Mouse (Mus musculus): Measurements from ENCODE around the gene Ccl26. TPM values are rescaled to one million over a fixed set of nuclear protein-coding genes. Genes with fewer than 3 reads are reported as not detected.

The Ccl26 gene
- total and polyA plus RNA-seq, 3 experiments: not detected

DNA sequence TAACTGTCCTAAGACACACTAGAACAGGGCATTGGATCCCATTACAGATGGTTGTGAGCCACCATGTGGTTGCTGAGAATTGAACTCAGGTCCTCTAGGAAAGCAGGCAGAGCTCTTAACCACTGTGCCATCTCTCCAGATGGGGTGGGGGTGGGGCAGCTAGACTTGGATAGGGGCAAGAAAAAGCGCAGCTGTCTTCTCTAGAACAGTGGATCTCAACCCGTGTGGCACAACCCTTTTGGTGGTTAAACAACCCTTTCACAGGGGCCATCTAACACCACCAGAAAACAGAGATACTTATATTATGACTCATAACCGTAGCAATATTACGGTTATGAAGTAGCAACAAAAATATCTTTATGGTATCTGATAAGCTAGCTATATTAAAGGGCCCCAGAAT, 24.4 kb upstream of the Ccl26 start:
- Histone ChIP-seq H3K27ac (no peak overlapping the region), H3K36me3 (ENCODE audit: control insufficient read depth, insufficient read depth, low read length) (no peaks in the 10 kb centered on the region), H3K9ac (ENCODE audit: low read depth, low read length) (no peak overlapping the region), H3K79me2 (replicated peaks; ENCODE audit: control insufficient read depth, insufficient read depth, low read length) (no peaks in the 10 kb centered on the region), H3K27me3 (ENCODE audit: control insufficient read depth, insufficient read depth, low read length) (no peaks in the 10 kb centered on the region), H3K4me3 (no peak overlapping the region), H3K4me1 (ENCODE audit: control insufficient read depth, insufficient read depth, low read length) (no peaks in the 10 kb centered on the region)
- no peak for DNase-seq
- intact Hi-C loops (cut with DNase I): no loop called here
- 84% methylated on average over 4 of the region's 4 CpGs for WGBS
- TF ChIP-seq EP300 (IDR thresholded peaks at IDR 0.05; ENCODE audit: insufficient read depth, low read depth, low read length) (no peak), CTCF (IDR thresholded peaks at IDR 0.05) (no peak), POLR2A (IDR thresholded peaks at IDR 0.05; ENCODE audit: insufficient read depth, low read depth, low read length) (no peak)

DNA sequence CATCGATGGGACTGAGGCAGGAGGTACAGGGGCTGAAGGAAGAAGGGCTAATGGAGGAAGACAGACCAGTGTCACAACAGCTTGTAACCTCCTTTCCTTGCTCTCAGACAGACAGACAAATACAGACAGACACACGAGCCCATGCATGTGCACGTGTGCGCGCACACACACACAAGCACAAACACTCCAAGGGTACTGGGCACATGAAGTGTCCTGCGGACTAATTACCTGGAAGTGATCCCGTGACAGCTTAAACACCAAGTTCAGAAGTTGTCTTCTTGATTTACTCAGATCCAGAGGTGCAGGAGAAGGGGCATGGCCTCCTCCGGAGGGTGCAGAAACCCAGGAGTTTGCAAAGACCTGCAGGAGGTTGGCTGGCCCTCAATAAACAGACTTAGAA, 22.3 kb upstream of the Ccl26 start:
- DNase-seq: no peak
- Histone ChIP-seq H3K9ac (ENCODE audit: low read depth, low read length) (no peak overlapping the region), H3K4me1 (ENCODE audit: control insufficient read depth, insufficient read depth, low read length) (no peaks in the 10 kb centered on the region), H3K4me3 (no peak overlapping the region), H3K27ac (no peak overlapping the region), H3K27me3 (ENCODE audit: control insufficient read depth, insufficient read depth, low read length) (no peaks in the 10 kb centered on the region), H3K79me2 (replicated peaks; ENCODE audit: control insufficient read depth, insufficient read depth, low read length) (no peaks in the 10 kb centered on the region), H3K36me3 (ENCODE audit: control insufficient read depth, insufficient read depth, low read length) (no peaks in the 10 kb centered on the region)
- WGBS: 89% methylated on average over 8 of the region's 8 CpGs
- intact Hi-C loops (cut with DNase I): no loop called here
- no peak for TF ChIP-seq CTCF (IDR thresholded peaks at IDR 0.05)
- TF ChIP-seq POLR2A (IDR thresholded peaks at IDR 0.05; ENCODE audit: insufficient read depth, low read depth, low read length): no peak
- TF ChIP-seq EP300 (IDR thresholded peaks at IDR 0.05; ENCODE audit: insufficient read depth, low read depth, low read length): no peak

DNA sequence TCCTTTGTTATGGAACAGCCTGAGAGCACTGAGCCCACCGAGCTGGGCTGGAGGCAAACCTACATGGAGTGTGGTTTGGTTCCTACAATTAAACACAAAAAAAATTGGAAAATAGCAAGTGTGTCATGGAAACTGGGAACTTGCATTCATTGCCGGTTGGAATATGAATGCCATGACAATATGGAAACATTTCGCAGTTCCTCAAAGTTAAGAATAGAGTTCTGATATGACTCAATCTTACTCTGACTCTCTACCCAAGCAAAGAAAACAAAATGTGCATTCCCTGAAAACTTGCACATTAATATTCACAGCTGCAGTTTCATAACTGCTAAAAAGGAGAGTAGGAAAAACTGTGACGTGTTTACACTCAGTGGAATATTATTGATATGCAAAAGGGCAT, 19.0 kb upstream of the Ccl26 start:
- H3K79me2 ChIP-seq (replicated peaks; ENCODE audit: control insufficient read depth, insufficient read depth, low read length): no peaks in the 10 kb centered on the region

DNA sequence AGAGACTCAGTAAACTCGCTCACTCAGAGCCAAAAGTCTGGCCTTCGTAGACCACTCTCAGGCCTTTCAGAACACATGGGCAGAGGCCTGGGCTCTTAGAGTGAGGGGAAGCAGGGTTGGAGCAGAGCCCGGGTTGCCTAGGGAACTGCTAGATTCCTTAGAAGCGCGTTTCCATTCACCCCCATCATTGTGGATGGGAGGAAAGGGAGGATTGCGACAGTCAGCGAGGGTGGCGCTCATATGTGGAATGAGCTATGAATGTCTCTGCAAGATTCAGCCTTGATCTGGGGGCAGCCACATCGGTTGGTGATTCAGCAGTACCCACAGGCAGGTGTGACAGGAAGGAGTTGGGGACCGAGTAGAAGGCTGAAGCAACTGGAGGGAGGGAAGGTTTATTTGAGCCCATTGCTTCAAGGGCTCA, 16.0 kb upstream of the Ccl26 start:
- H3K79me2 ChIP-seq (replicated peaks; ENCODE audit: control insufficient read depth, insufficient read depth, low read length): no peaks in the 10 kb centered on the region
- H3K4me3 ChIP-seq: no peak overlapping the region
- H3K27me3 ChIP-seq (ENCODE audit: control insufficient read depth, insufficient read depth, low read length): no peaks in the 10 kb centered on the region
- H3K4me1 ChIP-seq (ENCODE audit: control insufficient read depth, insufficient read depth, low read length): no peaks in the 10 kb centered on the region
- H3K36me3 ChIP-seq (ENCODE audit: control insufficient read depth, insufficient read depth, low read length): no peaks in the 10 kb centered on the region
- no peak for DNase-seq
- H3K9ac ChIP-seq (ENCODE audit: low read depth, low read length): no peak overlapping the region
- 80% methylated on average over 10 of the region's 10 CpGs for WGBS
- no peak overlapping the region for H3K27ac ChIP-seq
- intact Hi-C loops (cut with DNase I): no loop called here
- TF ChIP-seq POLR2A (IDR thresholded peaks at IDR 0.05; ENCODE audit: insufficient read depth, low read depth, low read length): no peak
- no peak for TF ChIP-seq EP300 (IDR thresholded peaks at IDR 0.05; ENCODE audit: insufficient read depth, low read depth, low read length)
- TF ChIP-seq CTCF (IDR thresholded peaks at IDR 0.05): no peak

More for the DNA sequence above, 19.0 kb upstream of the Ccl26 start:
- no peak for TF ChIP-seq CTCF (IDR thresholded peaks at IDR 0.05)
- no peak for TF ChIP-seq POLR2A (IDR thresholded peaks at IDR 0.05; ENCODE audit: insufficient read depth, low read depth, low read length)
- no peak for TF ChIP-seq EP300 (IDR thresholded peaks at IDR 0.05; ENCODE audit: insufficient read depth, low read depth, low read length)
- Histone ChIP-seq H3K27me3 (ENCODE audit: control insufficient read depth, insufficient read depth, low read length) (no peaks in the 10 kb centered on the region), H3K36me3 (ENCODE audit: control insufficient read depth, insufficient read depth, low read length) (no peaks in the 10 kb centered on the region), H3K4me1 (ENCODE audit: control insufficient read depth, insufficient read depth, low read length) (no peaks in the 10 kb centered on the region), H3K4me3 (no peak overlapping the region), H3K27ac (no peak overlapping the region), H3K9ac (ENCODE audit: low read depth, low read length) (no peak overlapping the region)
- DNase-seq: no peak
- 61% methylated on average over 4 of the region's 4 CpGs for WGBS
- intact Hi-C loops (cut with DNase I): no loop called here

DNA sequence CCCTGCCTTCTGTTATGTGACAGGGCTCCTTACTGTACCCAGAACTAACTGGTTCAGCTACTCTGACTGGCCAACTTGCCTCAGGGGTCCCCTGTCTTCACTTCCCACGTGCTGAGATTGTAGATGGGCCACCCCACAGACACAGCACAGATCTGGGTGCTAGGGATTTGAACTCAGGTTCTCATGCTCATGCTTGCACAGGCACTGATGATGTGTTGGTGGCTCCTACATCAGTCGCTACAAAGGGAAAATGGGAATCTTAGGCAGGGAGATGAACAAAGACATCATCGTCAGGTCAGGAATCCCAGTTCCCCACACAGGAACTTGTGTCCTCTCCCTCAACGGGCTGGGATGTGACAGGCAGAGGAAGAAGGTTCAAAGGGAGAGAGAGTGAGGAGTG, 12.7 kb upstream of the Ccl26 start:
- no peaks in the 10 kb centered on the region for H3K36me3 ChIP-seq (ENCODE audit: control insufficient read depth, insufficient read depth, low read length)
- H3K4me1 ChIP-seq (ENCODE audit: control insufficient read depth, insufficient read depth, low read length): no peaks in the 10 kb centered on the region
- TF ChIP-seq EP300 (IDR thresholded peaks at IDR 0.05; ENCODE audit: insufficient read depth, low read depth, low read length) (no peak), POLR2A (IDR thresholded peaks at IDR 0.05; ENCODE audit: insufficient read depth, low read depth, low read length) (no peak), CTCF (IDR thresholded peaks at IDR 0.05) (no peak)
- no peak overlapping the region for H3K4me3 ChIP-seq
- H3K27ac ChIP-seq: no peak overlapping the region
- intact Hi-C loops (cut with DNase I): no loop called here
- DNase-seq: no peak
- no peaks in the 10 kb centered on the region for H3K27me3 ChIP-seq (ENCODE audit: control insufficient read depth, insufficient read depth, low read length)
- WGBS: 55% methylated on average over 4 of the region's 4 CpGs
- no peak overlapping the region for H3K9ac ChIP-seq (ENCODE audit: low read depth, low read length)
- no peaks in the 10 kb centered on the region for H3K79me2 ChIP-seq (replicated peaks; ENCODE audit: control insufficient read depth, insufficient read depth, low read length)

DNA sequence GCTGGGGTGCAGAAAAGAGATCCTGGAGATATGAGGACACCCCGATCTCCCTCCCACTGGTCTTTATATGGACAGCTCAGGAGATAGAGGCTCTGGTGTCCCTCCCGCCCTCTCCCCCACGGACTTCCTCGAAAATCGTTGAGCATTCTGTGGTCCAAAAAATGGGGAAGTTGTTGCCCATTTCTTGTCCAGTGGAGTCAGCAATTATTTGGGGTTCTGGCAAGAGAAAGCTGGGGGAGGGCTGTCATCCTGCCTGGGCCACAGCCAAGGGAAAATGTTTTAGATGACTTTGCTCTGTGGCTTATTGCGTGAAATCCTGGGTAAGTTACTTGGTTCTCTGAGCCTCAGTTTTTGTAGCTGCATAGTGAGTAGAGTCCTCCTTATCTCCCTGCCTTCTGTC, 9.6 kb upstream of the Ccl26 start, which contains the start of gene Ccl24:
TSS of gene Ccl24 (minus strand) at position 44 of the 400 bp plus-strand sequence.
- WGBS: 78% methylated on average over 6 of the region's 6 CpGs
- H3K4me1 ChIP-seq (ENCODE audit: control insufficient read depth, insufficient read depth, low read length): no peaks in the 10 kb centered on the region
- H3K27ac ChIP-seq: no peak within 1 kb of the TSS
- no peak within 1 kb of the TSS for H3K4me3 ChIP-seq
- H3K36me3 ChIP-seq (ENCODE audit: control insufficient read depth, insufficient read depth, low read length): no peaks in the 10 kb centered on the region
- DNase-seq: peak in 1 of 2 experiments; percentile 52
- H3K27me3 ChIP-seq (ENCODE audit: control insufficient read depth, insufficient read depth, low read length): no peaks in the 10 kb centered on the region
- intact Hi-C loops (cut with DNase I): no loop called here
- H3K9ac ChIP-seq (ENCODE audit: low read depth, low read length): no peak within 1 kb of the TSS
- no peaks in the 10 kb centered on the region for H3K79me2 ChIP-seq (replicated peaks; ENCODE audit: control insufficient read depth, insufficient read depth, low read length)
- TF ChIP-seq CTCF (IDR thresholded peaks at IDR 0.05) (no peak), EP300 (IDR thresholded peaks at IDR 0.05; ENCODE audit: insufficient read depth, low read depth, low read length) (no peak), POLR2A (IDR thresholded peaks at IDR 0.05; ENCODE audit: insufficient read depth, low read depth, low read length) (no peak)

All from heart, adult 2 months (tissue).